Comparison of ENCODE assay signal across 30 mouse cellular contexts in genomic region chr7:125146025-125146424, GRCm38 (mm10).
A peak's percentile ranks its signal among the peaks of the same experiment; 100 is the strongest.
DNase-seq lines count a peak whose midpoint lies in the region; ATAC-seq lines count a peak whose summit lies in the region.
"Had no signal": no experiment of that assay in that cellular context is flagged by ENCODE, and none has a peak within 500 bp of the region (broad histone marks: within the 10 kb centered on the region; RNA-seq: fewer than 3 reads in every experiment).

No protein-coding gene starts in this region.

- no peak overlapping the region for H3K4me2 ChIP-seq in heart, embryonic 15.5 days
- H3K4me2 ChIP-seq in heart, embryonic 12.5 days, result no peak overlapping the region
- H3K4me2 ChIP-seq: forebrain, embryonic 12.5 days; hindbrain, embryonic 15.5 days; lung, embryonic 14.5 days; midbrain, embryonic 11.5 days had no signal

- H3K27ac ChIP-seq in heart, embryonic 15.5 days, result no peak overlapping the region
- no peak overlapping the region for H3K27ac ChIP-seq in heart, embryonic 12.5 days (ENCODE audit: poor library complexity, severe bottlenecking)
- H3K27ac ChIP-seq: forebrain, embryonic 12.5 days; hindbrain, embryonic 15.5 days; kidney, postnatal 0 days; liver, embryonic 14.5 days; stomach, postnatal 0 days had no signal

- H3K4me3 ChIP-seq in heart, embryonic 15.5 days, result no peak overlapping the region
- no peak overlapping the region for H3K4me3 ChIP-seq in heart, embryonic 12.5 days
- H3K4me3 ChIP-seq: erythroblast, embryonic 14.5 days; forebrain, embryonic 12.5 days; hindbrain, embryonic 15.5 days had no signal

- peaks cover 3% of the 10 kb centered on the region; the same call in 1 of the 2 replicates for H3K4me1 ChIP-seq in heart, embryonic 15.5 days (replicated peaks)
- peaks cover 11% of the 10 kb centered on the region for H3K4me1 ChIP-seq in heart, embryonic 12.5 days (replicated peaks)
- H3K4me1 ChIP-seq: hindbrain, embryonic 15.5 days had no signal

- no peaks in the 10 kb centered on the region for H3K27me3 ChIP-seq in heart, embryonic 15.5 days
- H3K27me3 ChIP-seq in heart, embryonic 12.5 days (replicated peaks), result no peaks in the 10 kb centered on the region
- H3K27me3 ChIP-seq: forebrain, embryonic 12.5 days; hindbrain, embryonic 15.5 days; Patski had no signal

- WGBS in heart, embryonic 15.5 days, result 18% methylated on average over 9 of the region's 9 CpGs
- 24% methylated on average over 9 of the region's 9 CpGs for WGBS in heart, embryonic 12.5 days

- peak; percentile 86 for DNase-seq in heart, adult 11 months
- DNase-seq in heart, postnatal 25 days (ENCODE audit: low spot score), result no peak
- DNase-seq in ZHBTc4 (ENCODE audit: low read depth, low spot score), result peak; percentile 2
- DNase-seq in mesoderm, embryonic 11.5 days (ENCODE audit: low read depth, low spot score), result peak; percentile 5
- DNase-seq: adrenal gland, postnatal 14 days; cerebellum, adult 11-12 months; cerebellum, adult 9-11 months; embryo, embryonic 11 days; forebrain, postnatal 0 days; gastrocnemius, postnatal 10 days; kidney, adult 8-10 months; kidney, postnatal 4 days; liver; lung, embryonic 14.5 days; lung, postnatal 14 days; thymus, adult 18-20 months; thymus, postnatal 25 days had no signal

- H3K36me3 ChIP-seq in heart, embryonic 15.5 days, result no peaks in the 10 kb centered on the region
- no peaks in the 10 kb centered on the region for H3K36me3 ChIP-seq in heart, embryonic 12.5 days
- H3K36me3 ChIP-seq: forebrain, embryonic 12.5 days; G1E; hindbrain, embryonic 15.5 days had no signal

- H3K9ac ChIP-seq in heart, embryonic 15.5 days, result no peak overlapping the region
- no peak overlapping the region for H3K9ac ChIP-seq in heart, embryonic 12.5 days
- H3K9ac ChIP-seq: forebrain, embryonic 12.5 days; forebrain, postnatal 0 days; hindbrain, embryonic 15.5 days; liver, embryonic 14.5 days; lung, embryonic 14.5 days had no signal

- intact Hi-C loops in heart, postnatal 25 days (cut with DNase I), result no loop called here

- ATAC-seq in heart, embryonic 15.5 days (replicated peaks; ENCODE audit: insufficient number of reproducible peaks, insufficient read depth, low FRiP score, low read depth), result peak; percentile 60
- no peak for ATAC-seq in heart, embryonic 12.5 days (ENCODE audit: insufficient number of reproducible peaks, low FRiP score)
- no peak for ATAC-seq in erythroid progenitor cell, adult 5-6 weeks (replicated peaks; ENCODE audit: low FRiP score, poor library complexity, severe bottlenecking)
- ATAC-seq: forebrain, postnatal 0 days; midbrain, embryonic 16.5 days; Patski had no signal

- no peaks in the 10 kb centered on the region for H3K9me3 ChIP-seq in heart, embryonic 15.5 days (replicated peaks)
- H3K9me3 ChIP-seq in heart, embryonic 12.5 days (replicated peaks), result no peaks in the 10 kb centered on the region
- H3K9me3 ChIP-seq: forebrain, embryonic 12.5 days; hindbrain, embryonic 15.5 days had no signal
